Comparison of ENCODE assay signal across 9 mouse cellular contexts in the genomic region with DNA sequence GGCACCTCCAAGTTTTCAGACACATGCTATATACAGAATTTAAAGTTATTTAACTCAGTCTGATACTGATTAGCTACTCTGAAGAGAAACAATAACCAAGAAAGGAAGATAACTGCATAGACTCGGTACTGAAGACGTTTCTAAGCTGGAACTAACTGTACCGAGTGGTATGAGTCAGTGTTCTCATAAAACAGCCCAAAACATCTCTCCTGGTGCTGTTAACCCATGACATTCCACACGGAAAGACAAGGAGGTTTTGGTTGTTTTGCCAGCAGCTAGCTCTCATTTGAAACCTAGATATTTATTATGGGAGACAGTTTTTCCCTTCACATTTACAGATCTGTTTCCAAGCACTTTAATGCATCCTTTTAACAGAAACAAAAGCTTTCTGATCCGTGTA. TPM values are rescaled to one million over a fixed set of nuclear protein-coding genes. Genes with fewer than 3 reads are reported as not detected.
DNase-seq lines count a peak whose midpoint lies in the region; ATAC-seq and TF ChIP-seq lines count a peak whose summit lies in the region.
"Had no signal": no experiment of that assay in that cellular context is flagged by ENCODE, and none has a peak within 500 bp of the region (broad histone marks: within the 10 kb centered on the region; RNA-seq: fewer than 3 reads in every experiment).

No protein-coding gene starts in this region.

- peak overlapping the region; percentile 89 for H3K27ac ChIP-seq in left cerebral cortex, adult 2 months
- no peak overlapping the region for H3K27ac ChIP-seq in embryonic facial prominence, embryonic 10.5 days (replicated peaks)
- H3K27ac ChIP-seq in hindbrain, embryonic 15.5 days (replicated peaks): peak overlapping the region; percentile 88
- H3K27ac ChIP-seq in midbrain, embryonic 15.5 days: peak overlapping the region; percentile 86

- H3K4me2 ChIP-seq in hindbrain, embryonic 15.5 days: peak overlapping the region; percentile 83
- peak overlapping the region; percentile 58 for H3K4me2 ChIP-seq in midbrain, embryonic 15.5 days

- ATAC-seq in hindbrain, embryonic 15.5 days (ENCODE audit: low FRiP score, low read depth): no peak
- no peak for ATAC-seq in midbrain, embryonic 15.5 days (replicated peaks)

- peaks cover 10% of the 10 kb centered on the region for H3K36me3 ChIP-seq in embryonic facial prominence, embryonic 10.5 days (replicated peaks)
- H3K36me3 ChIP-seq in hindbrain, embryonic 15.5 days: no peaks in the 10 kb centered on the region
- H3K36me3 ChIP-seq in midbrain, embryonic 15.5 days (replicated peaks): no peaks in the 10 kb centered on the region

- H3K4me3 ChIP-seq in left cerebral cortex, adult 2 months: peak overlapping the region; percentile 78
- peak overlapping the region; percentile 86 for H3K4me3 ChIP-seq in embryonic facial prominence, embryonic 10.5 days
- H3K4me3 ChIP-seq in hindbrain, embryonic 15.5 days: peak overlapping the region; percentile 79
- H3K4me3 ChIP-seq in midbrain, embryonic 15.5 days: peak overlapping the region; percentile 69

- intact Hi-C loops in left cerebral cortex, adult 2 months (cut with DNase I): loop anchor here (1.0 to 2.0 kb wide), 2 partner anchors 63 to 215 kb away; a partner anchor contains a TSS
- intact Hi-C loops in left cerebral cortex, postnatal 10 days (cut with DNase I): loop anchor here (5.0 kb wide), 1 partner anchor 56 kb away; a partner anchor contains a TSS

- 28% methylated on average over 5 of the region's 5 CpGs for WGBS in embryonic facial prominence, embryonic 10.5 days
- WGBS in hindbrain, embryonic 15.5 days: 12% methylated on average over 5 of the region's 5 CpGs
- WGBS in midbrain, embryonic 15.5 days: 16% methylated on average over 5 of the region's 5 CpGs

- no peaks in the 10 kb centered on the region for H3K27me3 ChIP-seq in embryonic facial prominence, embryonic 10.5 days (replicated peaks; ENCODE audit: low read depth, poor library complexity, severe bottlenecking)
- no peaks in the 10 kb centered on the region for H3K27me3 ChIP-seq in hindbrain, embryonic 15.5 days
- no peaks in the 10 kb centered on the region for H3K27me3 ChIP-seq in midbrain, embryonic 15.5 days (replicated peaks)

- peaks cover 44% of the 10 kb centered on the region for H3K4me1 ChIP-seq in embryonic facial prominence, embryonic 10.5 days
- H3K4me1 ChIP-seq in hindbrain, embryonic 15.5 days (replicated peaks): peaks cover 54% of the 10 kb centered on the region
- H3K4me1 ChIP-seq in midbrain, embryonic 15.5 days: peaks cover 55% of the 10 kb centered on the region

- DNase-seq in left cerebral cortex, adult 2 months (ENCODE audit: extremely low spot score in 1 of 2, low spot score in 2 of 2): no peak
- no peak for DNase-seq in left cerebral cortex, postnatal 10 days (ENCODE audit: extremely low spot score in 1 of 2, low spot score in 2 of 2)
- no peak for DNase-seq in embryonic facial prominence, embryonic 10.5 days (ENCODE audit: low spot score)
- DNase-seq in gastrocnemius, postnatal 10 days: no peak
- DNase-seq in c-Kit-positive CD71-positive TER-119-positive erythroid progenitor cells, embryonic 14.5 days (ENCODE audit: low spot score): no peak
- no peak for DNase-seq in kidney, postnatal 36 days
- DNase-seq: adrenal gland, postnatal 25 days had no signal

- peak overlapping the region; percentile 80 for H3K9ac ChIP-seq in hindbrain, embryonic 15.5 days
- peak overlapping the region; percentile 75 for H3K9ac ChIP-seq in midbrain, embryonic 15.5 days

- no peaks in the 10 kb centered on the region for H3K9me3 ChIP-seq in embryonic facial prominence, embryonic 10.5 days
- H3K9me3 ChIP-seq in hindbrain, embryonic 15.5 days: no peaks in the 10 kb centered on the region
- no peaks in the 10 kb centered on the region for H3K9me3 ChIP-seq in midbrain, embryonic 15.5 days

- no peak for TF ChIP-seq CTCF in left cerebral cortex, adult 2 months (IDR thresholded peaks at IDR 0.05)

RNA-seq across cellular contexts. Expression of a gene that starts 2.7 kb away (rescaled TPM):
- total RNA-seq in left cerebral cortex, adult 2 months (2021): 10 to 100 TPM; 71.8 to 74.8 TPM
- total RNA-seq in left cerebral cortex, postnatal 10 days (2021): 10 to 100 TPM; 43.6 to 44.9 TPM
- 124 and 129 TPM in 2 replicates for polyA plus RNA-seq in embryonic facial prominence, embryonic 10.5 days (2016; fragmentation: Nextera tagmentation; extraction: Ambion mirVana)
- polyA plus RNA-seq in hindbrain, embryonic 15.5 days (2015; fragmentation: Nextera tagmentation; extraction: Ambion mirVana): 76.7 and 76.9 TPM in 2 replicates
- polyA plus RNA-seq in midbrain, embryonic 15.5 days (2015; fragmentation: Nextera tagmentation; extraction: Ambion mirVana): 75.5 and 76.6 TPM in 2 replicates
- total RNA-seq in gastrocnemius, postnatal 10 days (2021): 10 to 100 TPM; 36.4 to 42.5 TPM

RNA-seq across cellular contexts. Expression of a gene that starts 2.8 kb away (rescaled TPM):
- total RNA-seq in left cerebral cortex, adult 2 months (2021): 10 to 100 TPM; 27.6 to 28.7 TPM
- total RNA-seq in left cerebral cortex, postnatal 10 days (2021): 10 to 100 TPM; 25.9 to 26.0 TPM
- 159 and 162 TPM in 2 replicates for polyA plus RNA-seq in embryonic facial prominence, embryonic 10.5 days (2016; fragmentation: Nextera tagmentation; extraction: Ambion mirVana)
- 68.5 and 70.1 TPM in 2 replicates for polyA plus RNA-seq in hindbrain, embryonic 15.5 days (2015; fragmentation: Nextera tagmentation; extraction: Ambion mirVana)
- 59.2 and 59.7 TPM in 2 replicates for polyA plus RNA-seq in midbrain, embryonic 15.5 days (2015; fragmentation: Nextera tagmentation; extraction: Ambion mirVana)
- total RNA-seq in gastrocnemius, postnatal 10 days (2021): 10 to 100 TPM; 39.6 to 46.0 TPM

RNA-seq across cellular contexts. Expression of a gene that starts 34.4 kb away (rescaled TPM):
- total RNA-seq in left cerebral cortex, adult 2 months (2021): 1 to 10 TPM; 2.6 to 2.8 TPM
- total RNA-seq in left cerebral cortex, postnatal 10 days (2021): 1 to 10 TPM; 2.1 to 3.2 TPM
- 5.3 and 5.8 TPM in 2 replicates for polyA plus RNA-seq in embryonic facial prominence, embryonic 10.5 days (2016; fragmentation: Nextera tagmentation; extraction: Ambion mirVana)
- polyA plus RNA-seq in hindbrain, embryonic 15.5 days (2015; fragmentation: Nextera tagmentation; extraction: Ambion mirVana): 0.65 and 0.67 TPM in 2 replicates
- polyA plus RNA-seq in midbrain, embryonic 15.5 days (2015; fragmentation: Nextera tagmentation; extraction: Ambion mirVana): 0.82 and 1.4 TPM in 2 replicates
- 10 to 100 TPM; 15.5 to 19.1 TPM for total RNA-seq in gastrocnemius, postnatal 10 days (2021)

RNA-seq across cellular contexts. Expression of a gene that starts 54.1 kb away (rescaled TPM):
- 1 to 10 TPM; 3.5 to 3.9 TPM for total RNA-seq in left cerebral cortex, adult 2 months (2021)
- total RNA-seq in left cerebral cortex, postnatal 10 days (2021): 1 to 10 TPM; 4.6 to 4.9 TPM
- 3.6 and 3.7 TPM in 2 replicates for polyA plus RNA-seq in embryonic facial prominence, embryonic 10.5 days (2016; fragmentation: Nextera tagmentation; extraction: Ambion mirVana)
- 9.1 and 11.6 TPM in 2 replicates for polyA plus RNA-seq in hindbrain, embryonic 15.5 days (2015; fragmentation: Nextera tagmentation; extraction: Ambion mirVana)
- polyA plus RNA-seq in midbrain, embryonic 15.5 days (2015; fragmentation: Nextera tagmentation; extraction: Ambion mirVana): 11.2 and 11.9 TPM in 2 replicates
- 1 to 10 TPM in 1 of 2 experiments, under 1 TPM in 1; 0.80 to 1.4 TPM for total RNA-seq in gastrocnemius, postnatal 10 days (2021)
